Comparison of ENCODE assay signal across 25 mouse cellular contexts in genomic region chr19:45844209-45844608, GRCm38 (mm10). TPM values are rescaled to one million over a fixed set of nuclear protein-coding genes. Genes with fewer than 3 reads are reported as not detected.
DNase-seq lines count a peak whose midpoint lies in the region; ATAC-seq and TF ChIP-seq lines count a peak whose summit lies in the region.
"Had no signal": no experiment of that assay in that cellular context is flagged by ENCODE, and none has a peak within 500 bp of the region (broad histone marks: within the 10 kb centered on the region; RNA-seq: fewer than 3 reads in every experiment).

No protein-coding gene starts in this region.

- no peaks in the 10 kb centered on the region for H3K36me3 ChIP-seq in forebrain, embryonic 12.5 days (replicated peaks)
- no peaks in the 10 kb centered on the region for H3K36me3 ChIP-seq in forebrain, embryonic 16.5 days (ENCODE audit: control insufficient read depth, insufficient read depth)
- no peaks in the 10 kb centered on the region for H3K36me3 ChIP-seq in liver, embryonic 16.5 days (ENCODE audit: control insufficient read depth, insufficient read depth)
- H3K36me3 ChIP-seq: limb, embryonic 13.5 days; neural tube, embryonic 13.5 days had no signal

- no peak for ATAC-seq in forebrain, embryonic 12.5 days (ENCODE audit: low FRiP score)
- no peak for ATAC-seq in forebrain, embryonic 16.5 days
- 0 out of 2 replicates have a peak, but pooled peaks have one; percentile 16 for ATAC-seq in liver, embryonic 16.5 days (ENCODE audit: low read depth)
- ATAC-seq: hindbrain, postnatal 0 days; intestine, postnatal 0 days had no signal

- no peak for TF ChIP-seq CTCF in layer of hippocampus, adult 2 months (conservative IDR thresholded peaks at IDR 0.05)

- H3K27me3 ChIP-seq in forebrain, embryonic 12.5 days, result no peaks in the 10 kb centered on the region
- no peaks in the 10 kb centered on the region for H3K27me3 ChIP-seq in forebrain, embryonic 16.5 days (replicated peaks; ENCODE audit: control insufficient read depth, insufficient read depth, low read length)
- no peaks in the 10 kb centered on the region for H3K27me3 ChIP-seq in liver, embryonic 16.5 days (ENCODE audit: control insufficient read depth, insufficient read depth, low read depth, low read length)
- H3K27me3 ChIP-seq: embryonic facial prominence, embryonic 15.5 days; kidney, embryonic 15.5 days; limb, embryonic 13.5 days; neural tube, embryonic 13.5 days had no signal

- no peak for DNase-seq in layer of hippocampus, adult 2 months (ENCODE audit: low spot score in 2 of 2)
- no peak for DNase-seq in layer of hippocampus, postnatal 14 days (ENCODE audit: low spot score in 2 of 2)
- peak; percentile 16 for DNase-seq in brain, adult 2 months (ENCODE audit: low read depth, low spot score)
- DNase-seq in kidney, postnatal 36 days, result no peak
- no peak for DNase-seq in yolk sac, embryonic 10.5 days (ENCODE audit: low spot score)
- DNase-seq: adrenal gland, postnatal 14 days; cerebellum, adult 11-12 months; cerebellum, postnatal 14 days; gastrocnemius, adult 2 months; heart, postnatal 10 days; layer of hippocampus, postnatal 36 days; lung, embryonic 14.5 days; lung, postnatal 36 days; right cerebral cortex, adult 18-20 months had no signal

- peak overlapping the region; percentile 20; the same call in 1 of the 2 replicates for H3K27ac ChIP-seq in forebrain, embryonic 12.5 days
- no peak overlapping the region for H3K27ac ChIP-seq in forebrain, embryonic 16.5 days (ENCODE audit: low read length)
- peak overlapping the region; percentile 68 for H3K27ac ChIP-seq in layer of hippocampus, adult 2 months
- no peak overlapping the region for H3K27ac ChIP-seq in liver, embryonic 16.5 days (ENCODE audit: low read length)
- H3K27ac ChIP-seq: embryonic facial prominence, embryonic 15.5 days; gastrocnemius, adult 2 months; hindbrain, postnatal 0 days; kidney, embryonic 15.5 days; limb, embryonic 13.5 days; neural tube, embryonic 13.5 days had no signal

- H3K4me1 ChIP-seq in forebrain, embryonic 12.5 days, result peaks cover 18% of the 10 kb centered on the region
- peaks cover 11% of the 10 kb centered on the region for H3K4me1 ChIP-seq in forebrain, embryonic 16.5 days (replicated peaks; ENCODE audit: control insufficient read depth, insufficient read depth, low read length)
- peaks cover 2% of the 10 kb centered on the region for H3K4me1 ChIP-seq in liver, embryonic 16.5 days (ENCODE audit: control insufficient read depth, low read depth, low read length)
- H3K4me1 ChIP-seq: kidney, embryonic 15.5 days had no signal

- no peak overlapping the region; the same call in 1 of the 2 replicates for H3K4me2 ChIP-seq in forebrain, embryonic 12.5 days
- no peak overlapping the region for H3K4me2 ChIP-seq in forebrain, embryonic 16.5 days (ENCODE audit: low read length)
- H3K4me2 ChIP-seq in liver, embryonic 16.5 days (ENCODE audit: low read depth, low read length), result no peak overlapping the region
- H3K4me2 ChIP-seq: embryonic facial prominence, embryonic 15.5 days; kidney, embryonic 15.5 days; limb, embryonic 13.5 days; lung, embryonic 14.5 days; neural tube, embryonic 13.5 days had no signal

- WGBS in forebrain, embryonic 12.5 days, result 14% methylated on average over 3 of the region's 3 CpGs
- WGBS in forebrain, embryonic 16.5 days, result 9% methylated on average over 3 of the region's 3 CpGs
- 63% methylated on average over 3 of the region's 3 CpGs for WGBS in liver, embryonic 16.5 days (ENCODE audit: insufficient replicate concordance)

- no peaks in the 10 kb centered on the region for H3K9me3 ChIP-seq in forebrain, embryonic 12.5 days
- H3K9me3 ChIP-seq in forebrain, embryonic 16.5 days (ENCODE audit: control insufficient read depth, low read length), result no peaks in the 10 kb centered on the region
- no peaks in the 10 kb centered on the region for H3K9me3 ChIP-seq in liver, embryonic 16.5 days (replicated peaks; ENCODE audit: control insufficient read depth, low read length)
- H3K9me3 ChIP-seq: embryonic facial prominence, embryonic 15.5 days; G1E; kidney, embryonic 15.5 days; limb, embryonic 13.5 days; neural tube, embryonic 13.5 days had no signal

- no peak overlapping the region for H3K9ac ChIP-seq in forebrain, embryonic 12.5 days
- no peak overlapping the region for H3K9ac ChIP-seq in forebrain, embryonic 16.5 days (replicated peaks; ENCODE audit: low read depth, low read length)
- H3K9ac ChIP-seq in liver, embryonic 16.5 days (ENCODE audit: low read depth, low read length), result no peak overlapping the region
- H3K9ac ChIP-seq: embryonic facial prominence, embryonic 15.5 days; kidney, embryonic 15.5 days; limb, embryonic 13.5 days; lung, embryonic 14.5 days; neural tube, embryonic 13.5 days had no signal

- no peak overlapping the region for H3K4me3 ChIP-seq in forebrain, embryonic 12.5 days (replicated peaks)
- H3K4me3 ChIP-seq in forebrain, embryonic 16.5 days (replicated peaks; ENCODE audit: low read length), result no peak overlapping the region
- H3K4me3 ChIP-seq in layer of hippocampus, adult 2 months, result no peak overlapping the region
- no peak overlapping the region for H3K4me3 ChIP-seq in liver, embryonic 16.5 days (ENCODE audit: low read depth, low read length)
- H3K4me3 ChIP-seq: embryonic facial prominence, embryonic 15.5 days; gastrocnemius, adult 2 months; kidney, embryonic 15.5 days; limb, embryonic 13.5 days; neural tube, embryonic 13.5 days had no signal

RNA-seq across cellular contexts. Expression of gene Kcnip2, which starts 28.3 kb away (rescaled TPM):
- 2.7 and 4.0 TPM in 2 replicates for polyA plus RNA-seq in forebrain, embryonic 12.5 days (2016; fragmentation: Nextera tagmentation; extraction: Ambion mirVana)
- polyA plus RNA-seq in forebrain, embryonic 16.5 days (2015; fragmentation: Nextera tagmentation; extraction: Ambion mirVana), result 12.3 and 14.6 TPM in 2 replicates
- 100 to 1,000 TPM; 212 to 222 TPM for total RNA-seq in layer of hippocampus, adult 2 months (2021)
- total RNA-seq in layer of hippocampus, postnatal 14 days (2021), result 100 to 1,000 TPM; 193 to 195 TPM
- 2.2 TPM in 2 replicates for polyA plus RNA-seq in liver, embryonic 16.5 days (2015; fragmentation: Nextera tagmentation; extraction: Ambion mirVana)
- total RNA-seq: granulocyte monocyte progenitor cell, adult 5-6 weeks had no signal
- polyA plus RNA-seq: G1E had no signal

Comparison
In these comparisons a context has a peak if more than half of its experiments do, and no peak if none do; other contexts are left out.
1. H3K27ac ChIP-seq: peak in forebrain, embryonic 12.5 days (single experiment) and layer of hippocampus, adult 2 months (single experiment); none in forebrain, embryonic 16.5 days (single experiment) and liver, embryonic 16.5 days (single experiment).